Mouse (Mus musculus): ENCODE data around the gene Zfp689. TPM values are rescaled to one million over a fixed set of nuclear protein-coding genes. Genes with fewer than 3 reads are reported as not detected.

The Zfp689 gene
- total and polyA plus RNA-seq, 2 experiments from 2014 or later, result 9.0 to 11.5 TPM

GRCm38 (mm10) chr7:127402980-127403379 lies 46.0 kb downstream of the Zfp689 start:
- no peak overlapping the region for H3K4me3 ChIP-seq (ENCODE audit: low read depth, low read length)
- peaks cover 6% of the 10 kb centered on the region; the same call in 1 of the 2 replicates for H3K4me1 ChIP-seq (ENCODE audit: insufficient read depth)
- no peak for ATAC-seq
- H3K27me3 ChIP-seq (ENCODE audit: insufficient read depth, low read length), result no peaks in the 10 kb centered on the region
- no peaks in the 10 kb centered on the region for H3K9me3 ChIP-seq (ENCODE audit: low read length)
- 52% methylated on average over 2 of the region's 2 CpGs for WGBS
- no peak for TF ChIP-seq CTCF (IDR thresholded peaks at IDR 0.05; ENCODE audit: low read depth)
- no peak overlapping the region for H3K9ac ChIP-seq
- no peak for DNase-seq
- no peak overlapping the region for H3K4me2 ChIP-seq (ENCODE audit: low read depth)
- H3K27ac ChIP-seq (ENCODE audit: low read depth, low read length), result no peak overlapping the region
- no peaks in the 10 kb centered on the region for H3K36me3 ChIP-seq (ENCODE audit: insufficient read depth)

GRCm38 (mm10) chr7:127400355-127400754 lies 48.6 kb downstream of the Zfp689 start:
- H3K27me3 ChIP-seq (ENCODE audit: insufficient read depth, low read length), result no peaks in the 10 kb centered on the region

GRCm38 (mm10) chr7:127393944-127394333 lies 55.0 kb downstream of the Zfp689 start:
- TF ChIP-seq CTCF (IDR thresholded peaks at IDR 0.05; ENCODE audit: low read depth), result no peak
- Histone ChIP-seq H3K4me2 (ENCODE audit: low read depth) (peak overlapping the region; percentile 80), H3K4me1 (ENCODE audit: insufficient read depth) (peaks cover 10% of the 10 kb centered on the region; the same call in 1 of the 2 replicates), H3K4me3 (ENCODE audit: low read depth, low read length) (peak overlapping the region; percentile 54), H3K27me3 (ENCODE audit: insufficient read depth, low read length) (no peaks in the 10 kb centered on the region), H3K9me3 (ENCODE audit: low read length) (no peaks in the 10 kb centered on the region), H3K36me3 (ENCODE audit: insufficient read depth) (peaks cover 4% of the 10 kb centered on the region; the same call in 1 of the 2 replicates), H3K9ac (peak overlapping the region; percentile 87), H3K27ac (ENCODE audit: low read depth, low read length) (peak overlapping the region; percentile 83)
- DNase-seq, result no peak
- no peak for ATAC-seq
- 15% methylated on average over 7 of the region's 7 CpGs for WGBS

More at GRCm38 (mm10) chr7:127400355-127400754, 48.6 kb downstream of the Zfp689 start:
- H3K4me3 ChIP-seq (ENCODE audit: low read depth, low read length), result no peak overlapping the region
- no peak overlapping the region for H3K4me2 ChIP-seq (ENCODE audit: low read depth)
- no peaks in the 10 kb centered on the region for H3K36me3 ChIP-seq (ENCODE audit: insufficient read depth)
- ATAC-seq (no peak), DNase-seq (no peak)
- no peaks in the 10 kb centered on the region for H3K9me3 ChIP-seq (ENCODE audit: low read length)
- no peaks in the 10 kb centered on the region for H3K4me1 ChIP-seq (ENCODE audit: insufficient read depth)
- no peak for TF ChIP-seq CTCF (IDR thresholded peaks at IDR 0.05; ENCODE audit: low read depth)
- H3K9ac ChIP-seq, result no peak overlapping the region
- no peak overlapping the region for H3K27ac ChIP-seq (ENCODE audit: low read depth, low read length)
- WGBS, result 69% methylated on average over 3 of the region's 3 CpGs

GRCm38 (mm10) chr7:127393157-127393943 lies 55.6 kb downstream of the Zfp689 start, which contains the start of gene E430018J23Rik:
TSS of gene E430018J23Rik (minus strand) at chr7:127393629.
- H3K4me2 ChIP-seq (ENCODE audit: low read depth), result peak within 1 kb of the TSS; percentile 80
- whole genome bisulfite sequencing, result 2% methylated on average over 45 of the region's 45 CpGs
- H3K4me1 ChIP-seq (ENCODE audit: insufficient read depth), result peaks cover 10% of the 10 kb centered on the region; the same call in 1 of the 2 replicates
- no peaks in the 10 kb centered on the region for H3K9me3 ChIP-seq (ENCODE audit: low read length)
- H3K27me3 ChIP-seq (ENCODE audit: insufficient read depth, low read length), result no peaks in the 10 kb centered on the region
- peak within 1 kb of the TSS; percentile 83 for H3K27ac ChIP-seq (ENCODE audit: low read depth, low read length)
- peaks cover 4% of the 10 kb centered on the region; the same call in 1 of the 2 replicates for H3K36me3 ChIP-seq (ENCODE audit: insufficient read depth)
- peak within 1 kb of the TSS; percentile 54 for H3K4me3 ChIP-seq (ENCODE audit: low read depth, low read length)
- TF ChIP-seq CTCF (IDR thresholded peaks at IDR 0.05; ENCODE audit: low read depth), result no peak
- H3K9ac ChIP-seq, result peak within 1 kb of the TSS; percentile 87
- ATAC-seq (peak; percentile 92), DNase-seq (peak; percentile 96)

- WGBS, result 84% methylated on average over 8 of the region's 8 CpGs
- no peak overlapping the region for H3K27ac ChIP-seq (ENCODE audit: low read depth, low read length)
- H3K9ac ChIP-seq, result peak overlapping the region; percentile 87
- DNase-seq, result no peak
- no peaks in the 10 kb centered on the region for H3K27me3 ChIP-seq (ENCODE audit: insufficient read depth, low read length)
- TF ChIP-seq CTCF (IDR thresholded peaks at IDR 0.05; ENCODE audit: low read depth), result no peak
- H3K4me2 ChIP-seq (ENCODE audit: low read depth), result peak overlapping the region; percentile 80
- H3K4me3 ChIP-seq (ENCODE audit: low read depth, low read length), result peak overlapping the region; percentile 54; the same call in 1 of the 2 replicates
- H3K4me1 ChIP-seq (ENCODE audit: insufficient read depth), result peaks cover 10% of the 10 kb centered on the region; the same call in 1 of the 2 replicates
- H3K36me3 ChIP-seq (ENCODE audit: insufficient read depth), result peaks cover 4% of the 10 kb centered on the region; the same call in 1 of the 2 replicates
- H3K9me3 ChIP-seq (ENCODE audit: low read length), result no peaks in the 10 kb centered on the region
- ATAC-seq, result no peak
Observed at GRCm38 (mm10) chr7:127392251-127392824, 56.6 kb downstream of the Zfp689 start.

Small RNA genes lying within 50 kb of the gene (microRNA-seq; reads per million reads assigned to microRNA genes)
- gene Gm47278 (0 reads per million in 2 experiments), gene Mir7060 (0.39 to 0.49 reads per million in 2 experiments)

Other genes with a start within 250 kb of the Zfp689 start
- 63.8 and 68.7 TPM in 2 replicates for gene Tbc1d10b, start 240.7 kb downstream of the Zfp689 start, total RNA-seq (2014; rRNA removed)
- gene Tbc1d10b, start 240.7 kb downstream of the Zfp689 start, polyA plus RNA-seq (2015; fragmentation: Nextera tagmentation; extraction: Ambion mirVana), result 18.1 and 24.8 TPM in 2 replicates
- gene Mylpf, start 240.3 kb downstream of the Zfp689 start, total RNA-seq (2014; rRNA removed), result 0.52 and 1.6 TPM in 2 replicates
- 1.8 and 3.2 TPM in 2 replicates for gene Mylpf, start 240.3 kb downstream of the Zfp689 start, polyA plus RNA-seq (2015; fragmentation: Nextera tagmentation; extraction: Ambion mirVana)
- gene Zfp553, start 216.1 kb downstream of the Zfp689 start, total RNA-seq (2014; rRNA removed), result 34.3 and 46.6 TPM in 2 replicates
- gene Zfp553, start 216.1 kb downstream of the Zfp689 start, polyA plus RNA-seq (2015; fragmentation: Nextera tagmentation; extraction: Ambion mirVana), result 29.8 and 35.9 TPM in 2 replicates
- gene Sept1, start 216.0 kb downstream of the Zfp689 start, total RNA-seq (2014; rRNA removed), result 6.5 and 8.0 TPM in 2 replicates
- gene Sept1, start 216.0 kb downstream of the Zfp689 start, polyA plus RNA-seq (2015; fragmentation: Nextera tagmentation; extraction: Ambion mirVana), result 5.6 and 6.7 TPM in 2 replicates
- 65.2 and 65.7 TPM in 2 replicates for gene Zfp771, start 204.9 kb downstream of the Zfp689 start, total RNA-seq (2014; rRNA removed)
- 75.1 and 75.9 TPM in 2 replicates for gene Zfp771, start 204.9 kb downstream of the Zfp689 start, polyA plus RNA-seq (2015; fragmentation: Nextera tagmentation; extraction: Ambion mirVana)
- 90.8 and 122 TPM in 2 replicates for gene Dctpp1, start 188.4 kb downstream of the Zfp689 start, total RNA-seq (2014; rRNA removed)
- gene Dctpp1, start 188.4 kb downstream of the Zfp689 start, polyA plus RNA-seq (2015; fragmentation: Nextera tagmentation; extraction: Ambion mirVana), result 138 and 183 TPM in 2 replicates
- 73.0 and 78.0 TPM in 2 replicates for gene Sephs2, start 175.1 kb downstream of the Zfp689 start, total RNA-seq (2014; rRNA removed)
- gene Sephs2, start 175.1 kb downstream of the Zfp689 start, polyA plus RNA-seq (2015; fragmentation: Nextera tagmentation; extraction: Ambion mirVana), result 82.4 and 83.5 TPM in 2 replicates
- 0.62 and 0.76 TPM in 2 replicates for gene Itgal, start 152.9 kb downstream of the Zfp689 start, total RNA-seq (2014; rRNA removed)
- gene Itgal, start 152.9 kb downstream of the Zfp689 start, polyA plus RNA-seq (2015; fragmentation: Nextera tagmentation; extraction: Ambion mirVana), result 0.56 and 0.59 TPM in 2 replicates
- 29.5 and 31.7 TPM in 2 replicates for gene Zfp768, start 103.6 kb downstream of the Zfp689 start, total RNA-seq (2014; rRNA removed)
- gene Zfp768, start 103.6 kb downstream of the Zfp689 start, polyA plus RNA-seq (2015; fragmentation: Nextera tagmentation; extraction: Ambion mirVana), result 9.8 and 10.0 TPM in 2 replicates
- gene Zfp747, start 73.1 kb downstream of the Zfp689 start, total RNA-seq (2014; rRNA removed), result 8.5 and 9.2 TPM in 2 replicates
- 2.9 and 4.7 TPM in 2 replicates for gene Zfp747, start 73.1 kb downstream of the Zfp689 start, polyA plus RNA-seq (2015; fragmentation: Nextera tagmentation; extraction: Ambion mirVana)
- gene 9130019O22Rik, start 62.0 kb downstream of the Zfp689 start, total RNA-seq (2014; rRNA removed), result 3.2 and 4.6 TPM in 2 replicates
- 0.89 and 1.3 TPM in 2 replicates for gene 9130019O22Rik, start 62.0 kb downstream of the Zfp689 start, polyA plus RNA-seq (2015; fragmentation: Nextera tagmentation; extraction: Ambion mirVana)
- gene E430018J23Rik, start 55.5 kb downstream of the Zfp689 start, total RNA-seq (2014; rRNA removed), result 10.2 and 13.5 TPM in 2 replicates
- gene E430018J23Rik, start 55.5 kb downstream of the Zfp689 start, polyA plus RNA-seq (2015; fragmentation: Nextera tagmentation; extraction: Ambion mirVana), result 1.7 and 2.4 TPM in 2 replicates
- 5.9 and 7.2 TPM in 2 replicates for gene Zfp764, start 42.3 kb downstream of the Zfp689 start, total RNA-seq (2014; rRNA removed)
- 1.7 and 3.2 TPM in 2 replicates for gene Zfp764, start 42.3 kb downstream of the Zfp689 start, polyA plus RNA-seq (2015; fragmentation: Nextera tagmentation; extraction: Ambion mirVana)
- 18.3 and 20.8 TPM in 2 replicates for gene Zfp688, start 27.1 kb downstream of the Zfp689 start, total RNA-seq (2014; rRNA removed)
- gene Zfp688, start 27.1 kb downstream of the Zfp689 start, polyA plus RNA-seq (2015; fragmentation: Nextera tagmentation; extraction: Ambion mirVana), result 32.0 and 34.0 TPM in 2 replicates
- 29.0 and 36.1 TPM in 2 replicates for gene Prr14, start 10.5 kb upstream of the Zfp689 start, total RNA-seq (2014; rRNA removed)
- gene Prr14, start 10.5 kb upstream of the Zfp689 start, polyA plus RNA-seq (2015; fragmentation: Nextera tagmentation; extraction: Ambion mirVana), result 27.4 and 27.9 TPM in 2 replicates
- gene Fbrs, start 30.0 kb upstream of the Zfp689 start, total RNA-seq (2014; rRNA removed), result 23.7 and 31.9 TPM in 2 replicates
- gene Fbrs, start 30.0 kb upstream of the Zfp689 start, polyA plus RNA-seq (2015; fragmentation: Nextera tagmentation; extraction: Ambion mirVana), result 6.6 and 10.6 TPM in 2 replicates
- 29.3 and 39.9 TPM in 2 replicates for gene Srcap, start 62.8 kb upstream of the Zfp689 start, total RNA-seq (2014; rRNA removed)
- gene Srcap, start 62.8 kb upstream of the Zfp689 start, polyA plus RNA-seq (2015; fragmentation: Nextera tagmentation; extraction: Ambion mirVana), result 12.6 and 23.7 TPM in 2 replicates
- 18.1 and 28.3 TPM in 2 replicates for gene Gm42715, start 70.4 kb upstream of the Zfp689 start, total RNA-seq (2014; rRNA removed)
- gene Gm42715, start 70.4 kb upstream of the Zfp689 start, polyA plus RNA-seq (2015; fragmentation: Nextera tagmentation; extraction: Ambion mirVana), result 6.1 and 10.3 TPM in 2 replicates
- gene Tmem265, start 112.2 kb upstream of the Zfp689 start, total RNA-seq (2014; rRNA removed), result 2.4 and 2.8 TPM in 2 replicates
- 3.8 and 7.7 TPM in 2 replicates for gene Tmem265, start 112.2 kb upstream of the Zfp689 start, polyA plus RNA-seq (2015; fragmentation: Nextera tagmentation; extraction: Ambion mirVana)
- 45.7 and 62.4 TPM in 2 replicates for gene Phkg2, start 124.2 kb upstream of the Zfp689 start, total RNA-seq (2014; rRNA removed)
- gene Phkg2, start 124.2 kb upstream of the Zfp689 start, polyA plus RNA-seq (2015; fragmentation: Nextera tagmentation; extraction: Ambion mirVana), result 53.4 and 53.8 TPM in 2 replicates
- gene Ccdc189, start 139.4 kb upstream of the Zfp689 start, total RNA-seq (2014; rRNA removed), result 9.0 and 11.0 TPM in 2 replicates
- 10.1 and 16.0 TPM in 2 replicates for gene Ccdc189, start 139.4 kb upstream of the Zfp689 start, polyA plus RNA-seq (2015; fragmentation: Nextera tagmentation; extraction: Ambion mirVana)
- 49.8 and 60.1 TPM in 2 replicates for gene Rnf40, start 139.6 kb upstream of the Zfp689 start, total RNA-seq (2014; rRNA removed)
- gene Rnf40, start 139.6 kb upstream of the Zfp689 start, polyA plus RNA-seq (2015; fragmentation: Nextera tagmentation; extraction: Ambion mirVana), result 34.5 and 37.8 TPM in 2 replicates
- 27.6 and 35.7 TPM in 2 replicates for gene Zfp629, start 166.6 kb upstream of the Zfp689 start, total RNA-seq (2014; rRNA removed)
- 9.6 and 10.5 TPM in 2 replicates for gene Zfp629, start 166.6 kb upstream of the Zfp689 start, polyA plus RNA-seq (2015; fragmentation: Nextera tagmentation; extraction: Ambion mirVana)